Comparison of ENCODE assay signal across 12 mouse cellular contexts in the genomic region with DNA sequence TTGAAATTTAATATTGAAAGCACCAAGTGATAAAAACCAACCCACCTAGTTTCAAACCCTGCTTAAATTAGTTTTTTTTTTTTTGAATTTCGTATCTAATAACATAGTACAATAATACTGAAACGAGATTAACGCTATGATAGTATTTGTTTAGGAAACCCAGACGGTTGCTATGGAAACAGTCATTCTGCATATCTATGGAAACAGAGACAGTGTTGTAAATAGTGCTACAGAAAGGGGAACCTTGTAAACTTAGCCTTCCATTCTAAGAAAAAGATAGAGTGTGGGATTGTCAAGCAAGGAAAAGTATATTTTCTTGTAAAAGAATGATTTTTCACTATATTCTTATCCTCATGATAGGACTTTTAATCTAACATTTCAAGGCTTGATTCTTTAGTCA.
DNase-seq lines count a peak whose midpoint lies in the region; ATAC-seq lines count a peak whose summit lies in the region.
"Had no signal": no experiment of that assay in that cellular context is flagged by ENCODE, and none has a peak within 500 bp of the region (broad histone marks: within the 10 kb centered on the region; RNA-seq: fewer than 3 reads in every experiment).

No protein-coding gene starts in this region.

- no peak overlapping the region for H3K4me2 ChIP-seq in forebrain, embryonic 12.5 days
- H3K4me2 ChIP-seq in forebrain, embryonic 11.5 days (ENCODE audit: low read depth, low read length, severe bottlenecking), result no peak overlapping the region
- H3K4me2 ChIP-seq in midbrain, embryonic 16.5 days (ENCODE audit: low read length), result no peak overlapping the region
- no peak overlapping the region for H3K4me2 ChIP-seq in midbrain, embryonic 11.5 days
- no peak overlapping the region for H3K4me2 ChIP-seq in embryonic facial prominence, embryonic 14.5 days (ENCODE audit: low read depth, low read length)
- H3K4me2 ChIP-seq: embryonic facial prominence, embryonic 15.5 days; stomach, embryonic 15.5 days had no signal

- DNase-seq in forebrain, embryonic 11.5 days (ENCODE audit: low spot score), result no peak
- DNase-seq in midbrain, embryonic 11.5 days (ENCODE audit: low spot score, missing footprints), result no peak
- peak; percentile 49 for DNase-seq in embryonic facial prominence, embryonic 14.5 days (ENCODE audit: low spot score)
- DNase-seq in naive thymus-derived CD4-positive, alpha-beta T cell, adult 2 months (ENCODE audit: low read depth), result peak; percentile 82
- no peak for DNase-seq in right cerebral cortex, postnatal 14 days
- DNase-seq in urinary bladder, adult 18-20 months (ENCODE audit: low spot score in 2 of 2), result no peak
- DNase-seq: heart, adult 11 months had no signal

- H3K27me3 ChIP-seq in forebrain, embryonic 12.5 days, result no peaks in the 10 kb centered on the region
- H3K27me3 ChIP-seq in forebrain, embryonic 11.5 days (ENCODE audit: control insufficient read depth, insufficient read depth, low read length), result no peaks in the 10 kb centered on the region
- H3K27me3 ChIP-seq in midbrain, embryonic 16.5 days (ENCODE audit: control insufficient read depth, insufficient read depth, low read depth, low read length), result no peaks in the 10 kb centered on the region
- H3K27me3 ChIP-seq in midbrain, embryonic 11.5 days (ENCODE audit: control insufficient read depth, insufficient read depth, low read length), result no peaks in the 10 kb centered on the region
- no peaks in the 10 kb centered on the region for H3K27me3 ChIP-seq in embryonic facial prominence, embryonic 14.5 days (replicated peaks; ENCODE audit: control insufficient read depth, insufficient read depth, low read length)
- H3K27me3 ChIP-seq: embryonic facial prominence, embryonic 15.5 days; stomach, embryonic 15.5 days had no signal

- no peak overlapping the region for H3K4me3 ChIP-seq in forebrain, embryonic 12.5 days (replicated peaks)
- H3K4me3 ChIP-seq in forebrain, embryonic 11.5 days (ENCODE audit: low read depth, low read length), result no peak overlapping the region
- H3K4me3 ChIP-seq in midbrain, embryonic 16.5 days (ENCODE audit: low read depth, low read length), result no peak overlapping the region
- H3K4me3 ChIP-seq in midbrain, embryonic 11.5 days (ENCODE audit: low read depth, low read length), result no peak overlapping the region
- H3K4me3 ChIP-seq in embryonic facial prominence, embryonic 14.5 days (ENCODE audit: low read depth, low read length), result no peak overlapping the region
- H3K4me3 ChIP-seq: embryonic facial prominence, embryonic 15.5 days; stomach, embryonic 15.5 days had no signal

- no peak overlapping the region for H3K27ac ChIP-seq in forebrain, embryonic 12.5 days
- no peak overlapping the region for H3K27ac ChIP-seq in forebrain, embryonic 11.5 days (ENCODE audit: low read depth, low read length)
- no peak overlapping the region for H3K27ac ChIP-seq in midbrain, embryonic 16.5 days (ENCODE audit: low read length)
- no peak overlapping the region for H3K27ac ChIP-seq in midbrain, embryonic 11.5 days (ENCODE audit: low read depth, low read length)
- H3K27ac ChIP-seq in embryonic facial prominence, embryonic 14.5 days (replicated peaks; ENCODE audit: low read depth, low read length), result no peak overlapping the region
- H3K27ac ChIP-seq: embryonic facial prominence, embryonic 15.5 days; stomach, embryonic 15.5 days had no signal

- no peak overlapping the region for H3K9ac ChIP-seq in forebrain, embryonic 12.5 days
- no peak overlapping the region for H3K9ac ChIP-seq in forebrain, embryonic 11.5 days (ENCODE audit: low read length)
- no peak overlapping the region for H3K9ac ChIP-seq in midbrain, embryonic 16.5 days (ENCODE audit: low read depth, low read length)
- H3K9ac ChIP-seq in midbrain, embryonic 11.5 days (ENCODE audit: low read length), result no peak overlapping the region
- H3K9ac ChIP-seq in embryonic facial prominence, embryonic 14.5 days (ENCODE audit: low read depth, low read length), result no peak overlapping the region
- H3K9ac ChIP-seq: embryonic facial prominence, embryonic 15.5 days; stomach, embryonic 15.5 days had no signal

- H3K36me3 ChIP-seq in forebrain, embryonic 12.5 days (replicated peaks), result no peaks in the 10 kb centered on the region
- H3K36me3 ChIP-seq in forebrain, embryonic 11.5 days (ENCODE audit: control insufficient read depth, insufficient read depth, low read length), result no peaks in the 10 kb centered on the region
- H3K36me3 ChIP-seq in midbrain, embryonic 16.5 days (ENCODE audit: control insufficient read depth, insufficient read depth, low read length), result no peaks in the 10 kb centered on the region
- no peaks in the 10 kb centered on the region for H3K36me3 ChIP-seq in midbrain, embryonic 11.5 days (ENCODE audit: control insufficient read depth, insufficient read depth, low read length)
- H3K36me3 ChIP-seq in embryonic facial prominence, embryonic 14.5 days (ENCODE audit: control insufficient read depth, insufficient read depth, low read length), result no peaks in the 10 kb centered on the region
- H3K36me3 ChIP-seq: embryonic facial prominence, embryonic 15.5 days; stomach, embryonic 15.5 days had no signal

- 44% methylated on average over 4 of the region's 4 CpGs for WGBS in forebrain, embryonic 12.5 days
- WGBS in forebrain, embryonic 11.5 days, result 51% methylated on average over 4 of the region's 4 CpGs
- 21% methylated on average over 4 of the region's 4 CpGs for WGBS in midbrain, embryonic 16.5 days
- WGBS in midbrain, embryonic 11.5 days, result 42% methylated on average over 4 of the region's 4 CpGs
- 42% methylated on average over 4 of the region's 4 CpGs for WGBS in embryonic facial prominence, embryonic 14.5 days

- ATAC-seq in forebrain, embryonic 12.5 days (ENCODE audit: low FRiP score), result peak; percentile 46; the same call in 1 of the 2 replicates
- ATAC-seq in forebrain, embryonic 11.5 days (replicated peaks; ENCODE audit: low FRiP score), result no peak
- ATAC-seq in midbrain, embryonic 16.5 days, result peak; percentile 76; the same call in 1 of the 2 replicates
- ATAC-seq in midbrain, embryonic 11.5 days (ENCODE audit: low FRiP score), result no peak
- ATAC-seq in embryonic facial prominence, embryonic 14.5 days (ENCODE audit: low read depth), result no peak
- ATAC-seq: intestine, embryonic 16.5 days had no signal

- H3K4me1 ChIP-seq in forebrain, embryonic 12.5 days, result no peaks in the 10 kb centered on the region
- no peaks in the 10 kb centered on the region for H3K4me1 ChIP-seq in forebrain, embryonic 11.5 days (replicated peaks; ENCODE audit: control insufficient read depth, insufficient read depth, low read length)
- no peaks in the 10 kb centered on the region for H3K4me1 ChIP-seq in midbrain, embryonic 16.5 days (ENCODE audit: control insufficient read depth, insufficient read depth, low read length)
- H3K4me1 ChIP-seq in midbrain, embryonic 11.5 days (ENCODE audit: control insufficient read depth, insufficient read depth, low read length), result no peaks in the 10 kb centered on the region
- no peaks in the 10 kb centered on the region for H3K4me1 ChIP-seq in embryonic facial prominence, embryonic 14.5 days (ENCODE audit: control insufficient read depth, insufficient read depth, low read length)
- H3K4me1 ChIP-seq: embryonic facial prominence, embryonic 15.5 days; stomach, embryonic 15.5 days had no signal

- H3K9me3 ChIP-seq in forebrain, embryonic 12.5 days, result no peaks in the 10 kb centered on the region
- no peaks in the 10 kb centered on the region for H3K9me3 ChIP-seq in forebrain, embryonic 11.5 days (ENCODE audit: control insufficient read depth, low read length)
- H3K9me3 ChIP-seq in midbrain, embryonic 16.5 days (replicated peaks; ENCODE audit: control insufficient read depth, low read length, poor library complexity, severe bottlenecking), result no peaks in the 10 kb centered on the region
- no peaks in the 10 kb centered on the region for H3K9me3 ChIP-seq in midbrain, embryonic 11.5 days (ENCODE audit: control insufficient read depth, low read length)
- H3K9me3 ChIP-seq in embryonic facial prominence, embryonic 14.5 days (ENCODE audit: control insufficient read depth, low read length), result no peaks in the 10 kb centered on the region
- H3K9me3 ChIP-seq: embryonic facial prominence, embryonic 15.5 days; stomach, embryonic 15.5 days had no signal

Comparison
In these comparisons a context has a peak if more than half of its experiments do, and no peak if none do; other contexts are left out.
1. ATAC-seq: peak in forebrain, embryonic 12.5 days (single experiment) and midbrain, embryonic 16.5 days (single experiment); none in forebrain, embryonic 11.5 days (single experiment), midbrain, embryonic 11.5 days (single experiment) and embryonic facial prominence, embryonic 14.5 days (single experiment).
2. DNase-seq: peak in embryonic facial prominence, embryonic 14.5 days (single experiment) and naive thymus-derived CD4-positive, alpha-beta T cell, adult 2 months (single experiment); none in forebrain, embryonic 11.5 days (single experiment), midbrain, embryonic 11.5 days (single experiment), right cerebral cortex, postnatal 14 days (single experiment) and urinary bladder, adult 18-20 months (0 of 2).